Mouse (Mus musculus) heart, postnatal 0 days (tissue): ENCODE measurements around the gene Mcrs1. TPM values are rescaled to one million over a fixed set of nuclear protein-coding genes. Genes with fewer than 3 reads are reported as not detected.

Source experiments
- ATAC-seq: fragments of 200-750 bp; cut with Nextera tagmentation; 2 replicates; pipeline ENCODE4 v1.8.0; 2017; ENCODE audit warnings: low read depth, moderate number of reproducible peaks, moderate library complexity; ENCODE audit not compliant: insufficient read depth
- DNase-seq: peaks from one replicate; pipeline ENCODE4 v3.0.0-alpha.2; 2016; ENCODE audit warnings: low spot score
- H3K27ac ChIP-seq: fragments of 300-500 bp; sonication (generic); 2 replicates; pipeline ENCODE4 v1.5.1; 2014; ENCODE audit warnings: low read depth, mild to moderate bottlenecking
- H3K27me3 ChIP-seq: fragments of 300-500 bp; sonication (generic); 2 replicates; pipeline ENCODE4 v1.6.1; 2014; ENCODE audit warnings: low read length, mixed read lengths; ENCODE audit not compliant: control insufficient read depth, insufficient read depth
- H3K36me3 ChIP-seq: fragments of 300-500 bp; sonication (generic); replicated peaks from 2 replicates; pipeline ENCODE4 v1.6.1; 2014; ENCODE audit warnings: low read length, mixed read lengths; ENCODE audit not compliant: control insufficient read depth, insufficient read depth
- H3K4me1 ChIP-seq: fragments of 300-500 bp; sonication (generic); 2 replicates; pipeline ENCODE4 v1.6.1; 2014; ENCODE audit warnings: antibody characterized with exemption; ENCODE audit not compliant: control insufficient read depth, insufficient read depth
- H3K4me2 ChIP-seq: fragments of 300-500 bp; sonication (generic); 2 replicates; pipeline ENCODE4 v1.6.1; 2014; ENCODE audit warnings: low read depth, mild to moderate bottlenecking, low read length, moderate library complexity
- H3K4me3 ChIP-seq: fragments of 300-500 bp; sonication (generic); 2 replicates; pipeline ENCODE4 v1.5.1; 2014; ENCODE audit warnings: low read depth, low read length
- H3K9ac ChIP-seq: fragments of 300-500 bp; sonication (generic); replicated peaks from 2 replicates; pipeline ENCODE4 v1.6.1; 2014; ENCODE audit warnings: low read depth, low read length, mixed read lengths
- H3K9me3 ChIP-seq: fragments of 300-500 bp; sonication (generic); replicated peaks from 2 replicates; pipeline ENCODE4 v1.6.1; 2016; ENCODE audit warnings: low read length; ENCODE audit not compliant: control insufficient read depth
- CTCF ChIP-seq: IDR thresholded peaks from 2 replicates; pipeline ENCODE4 v1.5.1; 2016; ENCODE audit warnings: antibody characterized with exemption, control low read depth, low read depth
- EP300 ChIP-seq: IDR thresholded peaks from 2 replicates; pipeline ENCODE4 v1.6.1; 2016; ENCODE audit warnings: antibody characterized with exemption, low read depth
- WGBS: fragments of 180-500 bp; shearing (Covaris S2); extraction: QIAGEN DNeasy Blood & Tissue Kit; methylation state at CpG from one replicate; pipeline ENCODE4 v1.1.7; 2014; 5-methylcytosine and 5-hydroxymethylcytosine counted together
- polyA plus RNA-seq: library from polyadenylated mRNA; unstranded; fragments of >200 nt; fragmentation: Nextera tagmentation; extraction: Ambion mirVana; gene quantifications from 2 replicates; pipeline ENCODE4 v1.2.1, GENCODE M21; 2015
- total RNA-seq: library from RNA; depleted of rRNA; stranded (reverse); fragments of >200 nt; gene quantifications from 2 replicates; pipeline ENCODE4 v1.2.3, GENCODE M21; 2014; ENCODE audit warnings: low replicate concordance; rRNA removed

Gene Mcrs1
- total and polyA plus RNA-seq, 2 experiments from 2014 or later = 141 to 211 TPM

DNA sequence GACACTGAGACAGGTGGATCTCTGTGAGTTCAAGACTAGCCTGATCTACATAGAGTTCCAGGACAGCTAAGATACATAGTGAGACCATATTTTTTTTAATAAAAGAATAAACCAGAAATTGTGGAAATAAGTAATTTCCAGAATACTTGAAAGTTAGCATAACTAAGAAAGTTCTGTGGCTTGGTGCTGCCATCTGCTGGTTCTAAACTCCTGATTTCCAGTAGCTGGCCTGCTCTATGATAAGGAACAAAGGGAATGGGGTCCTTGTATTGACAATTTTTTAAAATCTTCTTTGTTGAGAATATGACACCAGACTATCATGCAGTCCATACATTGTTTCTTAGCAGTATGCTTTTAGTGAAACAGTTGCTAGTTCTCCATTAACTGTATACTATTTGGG, 53.0 kb downstream of the Mcrs1 start:
- Histone ChIP-seq H3K4me2 (no peak overlapping the region), H3K9me3 (no peaks in the 10 kb centered on the region), H3K27me3 (no peaks in the 10 kb centered on the region), H3K4me1 (no peaks in the 10 kb centered on the region), H3K4me3 (no peak overlapping the region), H3K9ac (no peak overlapping the region), H3K27ac (no peak overlapping the region), H3K36me3 (peaks cover 28% of the 10 kb centered on the region)
- ATAC-seq = no peak
- TF ChIP-seq EP300 (no peak), CTCF (peak; percentile 44)
- DNase-seq = peak; percentile 42

DNA sequence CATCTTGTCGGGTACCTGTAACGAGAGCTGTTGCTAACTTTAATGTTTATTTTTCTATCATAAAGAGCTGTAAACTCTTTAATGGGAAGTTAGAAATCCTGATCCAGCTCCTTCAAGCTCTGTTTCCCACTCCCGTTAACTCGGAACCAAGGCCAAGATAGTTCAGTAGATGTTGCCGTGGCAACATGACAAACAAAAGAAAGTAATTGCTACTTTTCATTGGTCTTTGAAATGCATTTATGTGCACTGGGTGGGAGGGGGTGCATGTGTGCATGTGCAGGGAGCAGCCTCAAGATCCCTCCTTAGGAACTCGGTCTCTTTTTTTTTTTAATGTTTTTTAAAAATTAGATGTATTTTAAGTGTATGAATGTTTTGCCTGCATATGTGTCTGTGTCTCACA, 56.7 kb downstream of the Mcrs1 start:
- TF ChIP-seq CTCF = no peak
- no peak for TF ChIP-seq EP300
- H3K27me3 ChIP-seq = no peaks in the 10 kb centered on the region
- DNase-seq = no peak

DNA sequence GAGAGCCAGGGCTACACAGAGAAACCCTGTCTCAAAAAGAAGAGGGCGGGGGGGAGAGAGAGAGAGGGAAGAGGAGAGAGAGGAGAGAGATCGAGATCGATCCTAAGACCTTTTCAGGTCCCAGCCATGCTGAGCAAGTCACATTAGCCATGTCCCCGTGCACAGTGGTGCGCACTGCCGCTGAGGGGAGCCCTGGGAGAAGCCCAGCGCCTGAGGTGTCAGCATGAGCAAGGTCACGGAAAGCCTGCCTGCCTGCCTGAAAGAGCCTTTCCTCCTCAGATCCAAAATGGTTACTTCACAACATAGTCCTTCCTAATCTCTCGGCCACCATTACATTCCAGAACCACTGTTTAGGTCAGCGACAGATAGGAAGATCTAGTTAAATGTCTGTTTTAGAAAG, 57.4 kb downstream of the Mcrs1 start:
- Histone ChIP-seq H3K9me3 (no peaks in the 10 kb centered on the region), H3K36me3 (peaks cover 46% of the 10 kb centered on the region), H3K4me2 (no peak overlapping the region), H3K27me3 (no peaks in the 10 kb centered on the region), H3K4me1 (no peaks in the 10 kb centered on the region), H3K9ac (no peak overlapping the region), H3K27ac (no peak overlapping the region), H3K4me3 (no peak overlapping the region)
- WGBS = 83% methylated on average over 10 of the region's 10 CpGs
- DNase-seq (no peak), ATAC-seq (no peak)
- TF ChIP-seq CTCF = no peak
- TF ChIP-seq EP300 = no peak

More for the DNA sequence above, 56.7 kb downstream of the Mcrs1 start:
- H3K4me1 ChIP-seq = no peaks in the 10 kb centered on the region
- no peak overlapping the region for H3K4me2 ChIP-seq
- H3K27ac ChIP-seq = no peak overlapping the region
- H3K9ac ChIP-seq = no peak overlapping the region
- no peaks in the 10 kb centered on the region for H3K9me3 ChIP-seq
- peaks cover 47% of the 10 kb centered on the region for H3K36me3 ChIP-seq
- ATAC-seq = no peak
- no peak overlapping the region for H3K4me3 ChIP-seq
- WGBS = 86% methylated on average over 6 of the region's 6 CpGs

Other genes with a start within 250 kb of the Mcrs1 start
- 309 and 399 TPM in 2 replicates for gene Tuba1c, start 222.1 kb downstream of the Mcrs1 start, total RNA-seq
- gene Tuba1c, start 222.1 kb downstream of the Mcrs1 start, polyA plus RNA-seq = 73.8 and 97.1 TPM in 2 replicates
- gene Prph, start 196.8 kb downstream of the Mcrs1 start, total RNA-seq = 2.0 TPM in 1 of 2 replicates, not detected in the other
- gene Prph, start 196.8 kb downstream of the Mcrs1 start, polyA plus RNA-seq = 0.07 and 0.84 TPM in 2 replicates
- gene Troap, start 177.4 kb downstream of the Mcrs1 start, total RNA-seq = 16.2 and 19.1 TPM in 2 replicates
- gene Troap, start 177.4 kb downstream of the Mcrs1 start, polyA plus RNA-seq = 7.0 and 8.1 TPM in 2 replicates
- not detected in 2 replicates for gene C1ql4, start 164.1 kb downstream of the Mcrs1 start, total RNA-seq
- 0.20 TPM in 1 of 2 replicates, not detected in the other for gene C1ql4, start 164.1 kb downstream of the Mcrs1 start, polyA plus RNA-seq
- 2.3 TPM in 1 of 2 replicates, not detected in the other for gene Dnajc22, start 158.8 kb downstream of the Mcrs1 start, total RNA-seq
- 0.29 and 0.61 TPM in 2 replicates for gene Dnajc22, start 158.8 kb downstream of the Mcrs1 start, polyA plus RNA-seq
- gene Spats2, start 126.0 kb downstream of the Mcrs1 start, total RNA-seq = 17.6 and 22.5 TPM in 2 replicates
- 15.0 and 16.1 TPM in 2 replicates for gene Spats2, start 126.0 kb downstream of the Mcrs1 start, polyA plus RNA-seq
- 0.19 and 2.0 TPM in 2 replicates for gene Kcnh3, start 27.1 kb downstream of the Mcrs1 start, total RNA-seq
- gene Kcnh3, start 27.1 kb downstream of the Mcrs1 start, polyA plus RNA-seq = 0.07 and 0.08 TPM in 2 replicates
- gene Prpf40b, start 43.1 kb upstream of the Mcrs1 start, total RNA-seq = 25.4 and 26.9 TPM in 2 replicates
- gene Prpf40b, start 43.1 kb upstream of the Mcrs1 start, polyA plus RNA-seq = 27.4 and 29.3 TPM in 2 replicates
- not detected in 2 replicates for gene Fam186b, start 43.9 kb upstream of the Mcrs1 start, total RNA-seq
- gene Fam186b, start 43.9 kb upstream of the Mcrs1 start, polyA plus RNA-seq = 0.07 and 0.22 TPM in 2 replicates
- gene Fmnl3, start 118.5 kb upstream of the Mcrs1 start, total RNA-seq = 18.2 and 21.6 TPM in 2 replicates
- 10.1 and 12.1 TPM in 2 replicates for gene Fmnl3, start 118.5 kb upstream of the Mcrs1 start, polyA plus RNA-seq
- 190 and 225 TPM in 2 replicates for gene Tmbim6, start 140.9 kb upstream of the Mcrs1 start, total RNA-seq
- gene Tmbim6, start 140.9 kb upstream of the Mcrs1 start, polyA plus RNA-seq = 188 and 200 TPM in 2 replicates
- 7.5 and 35.0 TPM in 2 replicates for gene Nckap5l, start 205.8 kb upstream of the Mcrs1 start, total RNA-seq
- 3.7 and 5.0 TPM in 2 replicates for gene Nckap5l, start 205.8 kb upstream of the Mcrs1 start, polyA plus RNA-seq
- gene Bcdin3d, start 222.8 kb upstream of the Mcrs1 start, total RNA-seq = 3.5 and 11.0 TPM in 2 replicates
- 12.5 and 13.1 TPM in 2 replicates for gene Bcdin3d, start 222.8 kb upstream of the Mcrs1 start, polyA plus RNA-seq